Mouse (Mus musculus) ovary, adult 2 months (tissue): ENCODE results near the gene Bglap. TPM values are rescaled to one million over a fixed set of nuclear protein-coding genes. Genes with fewer than 3 reads are reported as not detected.

Source experiments
- polyA plus RNA-seq: library from polyadenylated mRNA; depleted of rRNA; stranded (reverse); fragments of >200 nt; gene quantifications from 2 replicates; pipeline ENCODE4 v1.2.3, GENCODE M21; 2012; rRNA removed

Bglap gene
- not detected in 2 replicates for polyA plus RNA-seq

GRCm38 (mm10) chr3:88384364-88384763 is at the start of gene Bglap:
TSS of gene Bglap (minus strand) at chr3:88384464.

GRCm38 (mm10) chr3:88424605-88425329 is 40.5 kb upstream of the Bglap start, which contains the start of gene Slc25a44:
TSS of gene Slc25a44 (minus strand) at chr3:88425139.

GRCm38 (mm10) chr3:88409741-88410644 is 25.7 kb upstream of the Bglap start, which contains the start of gene Pmf1:
TSS of gene Pmf1 (minus strand) at chr3:88410331.

GRCm38 (mm10) chr3:88378599-88378998 is 5.7 kb downstream of the Bglap start, which contains the start of gene Bglap2:
TSS of gene Bglap2 (minus strand) at chr3:88378699.

GRCm38 (mm10) chr3:88372643-88373042 is 11.6 kb downstream of the Bglap start, which contains the start of gene Bglap3:
TSS of gene Bglap3 (minus strand) at chr3:88372743.

GRCm38 (mm10) chr3:88364337-88364736 is 19.9 kb downstream of the Bglap start, which contains the start of gene Paqr6:
TSS of gene Paqr6 (plus strand) at chr3:88364584.

GRCm38 (mm10) chr3:88336058-88337013 is 47.9 kb downstream of the Bglap start, which contains the start of the genes Tmem79 and Smg5:
TSS of gene Tmem79 (minus strand) at chr3:88336148.
TSS of gene Smg5 (plus strand) at chr3:88336260.

Other genes with a start within 250 kb of the Bglap start
- 96.5 and 141 TPM in 2 replicates for gene Mef2d, start 242.1 kb downstream of the Bglap start, polyA plus RNA-seq
- gene Rhbg, start 129.8 kb downstream of the Bglap start, polyA plus RNA-seq: 2.0 TPM in 2 replicates
- 0.13 and 0.24 TPM in 2 replicates for gene Gm38392, start 97.3 kb downstream of the Bglap start, polyA plus RNA-seq
- 3.0 and 4.3 TPM in 2 replicates for gene Tsacc, start 87.5 kb downstream of the Bglap start, polyA plus RNA-seq
- 186 and 218 TPM in 2 replicates for gene Cct3, start 87.3 kb downstream of the Bglap start, polyA plus RNA-seq
- gene Glmp, start 59.4 kb downstream of the Bglap start, polyA plus RNA-seq: 167 and 226 TPM in 2 replicates
- gene Tmem79, start 48.3 kb downstream of the Bglap start, polyA plus RNA-seq: 11.4 and 14.7 TPM in 2 replicates
- gene Smg5, start 48.2 kb downstream of the Bglap start, polyA plus RNA-seq: 91.2 and 94.9 TPM in 2 replicates
- 35.6 and 45.5 TPM in 2 replicates for gene Paqr6, start 19.9 kb downstream of the Bglap start, polyA plus RNA-seq
- 0.33 and 0.38 TPM in 2 replicates for gene Bglap3, start 11.7 kb downstream of the Bglap start, polyA plus RNA-seq
- not detected in 2 replicates for gene Bglap2, start 5.8 kb downstream of the Bglap start, polyA plus RNA-seq
- 107 and 123 TPM in 2 replicates for gene Pmf1, start 25.9 kb upstream of the Bglap start, polyA plus RNA-seq
- gene Slc25a44, start 40.7 kb upstream of the Bglap start, polyA plus RNA-seq: 31.8 and 37.9 TPM in 2 replicates
- 40.9 and 48.8 TPM in 2 replicates for gene Sema4a, start 76.7 kb upstream of the Bglap start, polyA plus RNA-seq
- gene Lmna, start 125.5 kb upstream of the Bglap start, polyA plus RNA-seq: 370 and 373 TPM in 2 replicates
- gene Mex3a, start 147.9 kb upstream of the Bglap start, polyA plus RNA-seq: 17.5 and 19.7 TPM in 2 replicates
- gene Rab25, start 163.8 kb upstream of the Bglap start, polyA plus RNA-seq: 41.8 and 42.1 TPM in 2 replicates
- 134 and 152 TPM in 2 replicates for gene Lamtor2, start 168.6 kb upstream of the Bglap start, polyA plus RNA-seq
- 89.1 and 108 TPM in 2 replicates for gene Ubqln4, start 169.3 kb upstream of the Bglap start, polyA plus RNA-seq
- gene Ssr2, start 191.4 kb upstream of the Bglap start, polyA plus RNA-seq: 219 and 314 TPM in 2 replicates
- 83.5 and 83.9 TPM in 2 replicates for gene Arhgef2, start 221.5 kb upstream of the Bglap start, polyA plus RNA-seq